Mouse (Mus musculus) small intestine, adult 2 months (tissue): ENCODE results near the gene Nrxn1.

ENCODE experiments used
- CTCF ChIP-seq: fragments of 200-500 bp; IDR thresholded peaks from 2 replicates; pipeline ENCODE4 v1.5.1; 2012; ENCODE audit warnings: low read depth, mild to moderate bottlenecking, control low read depth, inconsistent platforms, low read length, moderate library complexity, mixed read lengths; ENCODE audit not compliant: insufficient replicate concordance, insufficient read length; ENCODE audit errors: extremely low read depth
- POLR2A ChIP-seq: fragments of 200-500 bp; IDR thresholded peaks from 2 replicates; pipeline ENCODE4 v1.6.1; 2012; ENCODE audit warnings: low read depth, mild to moderate bottlenecking, control low read depth, inconsistent platforms, low read length, moderate library complexity

- TF ChIP-seq CTCF, result no peak
- TF ChIP-seq POLR2A, result no peak
Observed at GRCm38 (mm10) chr17:90430211-90430610, 662.7 kb downstream of the Nrxn1 start.
